ENCODE assay signal across 16 mouse cellular contexts in the genomic region with DNA sequence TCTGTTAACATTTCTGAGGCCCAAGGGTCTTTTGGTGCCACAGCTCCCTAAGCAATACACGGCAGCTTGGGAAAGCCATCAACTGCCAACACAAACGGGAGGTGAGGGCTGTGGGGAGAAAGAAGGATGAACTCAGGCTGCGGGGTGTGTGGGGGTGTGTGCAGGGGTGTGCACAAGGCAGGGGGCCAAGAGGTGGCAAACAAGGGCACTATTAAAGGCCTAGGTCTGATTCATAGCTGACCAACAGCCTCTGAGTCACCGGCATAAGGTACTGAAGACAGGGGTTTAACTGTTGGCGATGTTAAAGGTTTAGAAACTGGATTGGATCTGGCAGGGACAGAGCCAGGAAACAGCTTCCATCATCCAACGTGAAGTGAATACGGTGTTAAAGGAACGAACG. TPM values are rescaled to one million over a fixed set of nuclear protein-coding genes. Genes with fewer than 3 reads are reported as not detected.
DNase-seq lines count a peak whose midpoint lies in the region; ATAC-seq lines count a peak whose summit lies in the region.
"Had no signal": no experiment of that assay in that cellular context is flagged by ENCODE, and none has a peak within 500 bp of the region (broad histone marks: within the 10 kb centered on the region; RNA-seq: fewer than 3 reads in every experiment).

No protein-coding gene starts in this region.

- DNase-seq in adrenal gland, adult (ENCODE audit: inconsistent age in 2 of 2, low spot score in 1 of 2), result peak; percentile 83 to 91
- DNase-seq in adrenal gland, postnatal 4 days (ENCODE audit: low spot score in 2 of 2), result no peak
- DNase-seq in layer of hippocampus, adult 11-12 months (ENCODE audit: low spot score), result peak; percentile 17
- no peak for DNase-seq in layer of hippocampus, postnatal 14 days (ENCODE audit: low spot score in 2 of 2)
- DNase-seq in testis, postnatal 10 days (ENCODE audit: low spot score), result peak; percentile 66
- no peak for DNase-seq in testis, postnatal 14 days (ENCODE audit: low spot score)
- no peak for DNase-seq in adipocyte (ENCODE audit: low spot score)
- DNase-seq: cerebellum, adult 9-10 months; heart, adult 2 months; kidney, adult 9 months; lung, adult 18-20 months; right cerebral cortex, postnatal 4 days had no signal

- H3K4me3 ChIP-seq in limb, embryonic 15.5 days, result no peak overlapping the region
- H3K4me3 ChIP-seq: heart, adult 2 months; stomach, embryonic 15.5 days had no signal

- H3K36me3 ChIP-seq in limb, embryonic 15.5 days, result peaks cover 42% of the 10 kb centered on the region
- H3K36me3 ChIP-seq: stomach, embryonic 15.5 days had no signal

- H3K27ac ChIP-seq in limb, embryonic 15.5 days, result peak overlapping the region; percentile 61; the same call in 1 of the 2 replicates
- H3K27ac ChIP-seq: heart, adult 2 months; macrophage; stomach, embryonic 15.5 days had no signal

- 62% methylated on average over 9 of the region's 9 CpGs for WGBS in limb, embryonic 15.5 days

- no peak overlapping the region for H3K9ac ChIP-seq in limb, embryonic 15.5 days
- H3K9ac ChIP-seq: stomach, embryonic 15.5 days had no signal

- no peaks in the 10 kb centered on the region for H3K27me3 ChIP-seq in limb, embryonic 15.5 days
- H3K27me3 ChIP-seq: stomach, embryonic 15.5 days had no signal

- ATAC-seq in limb, embryonic 15.5 days (ENCODE audit: insufficient number of reproducible peaks, low FRiP score, low TSS enrichment, low read depth), result no peak

- H3K9me3 ChIP-seq in limb, embryonic 15.5 days, result no peaks in the 10 kb centered on the region
- H3K9me3 ChIP-seq: stomach, embryonic 15.5 days had no signal

- H3K4me1 ChIP-seq in limb, embryonic 15.5 days, result peaks cover 12% of the 10 kb centered on the region; the same call in 1 of the 2 replicates
- H3K4me1 ChIP-seq: stomach, embryonic 15.5 days had no signal

- no peak overlapping the region for H3K4me2 ChIP-seq in limb, embryonic 15.5 days
- H3K4me2 ChIP-seq: stomach, embryonic 15.5 days had no signal

RNA-seq across cellular contexts. Expression of a gene that starts 30.5 kb away (rescaled TPM):
- total RNA-seq in adrenal gland, postnatal 4 days (2021), result 1 to 10 TPM in 1 of 2 experiments, under 1 TPM in 1; 0.59 to 1.2 TPM
- total RNA-seq in layer of hippocampus, postnatal 14 days (2021), result 1 to 10 TPM; 1.3 to 1.8 TPM
- 1.6 and 2.3 TPM in 2 replicates for polyA plus RNA-seq in limb, embryonic 15.5 days (2015; fragmentation: Nextera tagmentation; extraction: Ambion mirVana)
- total RNA-seq: gastrocnemius, adult 18-20 months had no signal
- polyA plus RNA-seq: macrophage had no signal

RNA-seq across cellular contexts. Expression of a gene that starts 48.3 kb away (rescaled TPM):
- 10 to 100 TPM; 42.8 to 55.3 TPM for total RNA-seq in adrenal gland, postnatal 4 days (2021)
- total RNA-seq in layer of hippocampus, postnatal 14 days (2021), result 100 to 1,000 TPM; 102 to 109 TPM
- 25.3 and 27.7 TPM in 2 replicates for polyA plus RNA-seq in limb, embryonic 15.5 days (2015; fragmentation: Nextera tagmentation; extraction: Ambion mirVana)

Comparison
In these comparisons a context has a peak if more than half of its experiments do, and no peak if none do; other contexts are left out.
1. DNase-seq: peak in adrenal gland, adult (2 of 2), layer of hippocampus, adult 11-12 months (single experiment) and testis, postnatal 10 days (single experiment); none in adrenal gland, postnatal 4 days (0 of 2), layer of hippocampus, postnatal 14 days (0 of 2), testis, postnatal 14 days (single experiment) and adipocyte (single experiment).